Mouse (Mus musculus) right cerebral cortex, postnatal 4 days (tissue): ENCODE data around the gene Lgals4.

Experiments used
- DNase-seq: peaks from one replicate; pipeline ENCODE4 v3.0.0-alpha.2; 2022

Gene Lgals4

GRCm38 (mm10) chr7:28823932-28824331 lies 9.7 kb upstream of the Lgals4 start:
- no peak for DNase-seq

GRCm38 (mm10) chr7:28824941-28825685 lies 8.5 kb upstream of the Lgals4 start, which contains the start of gene Ech1:
Ech1 (plus strand) TSS chr7:28825217.
- peak; percentile 84 for DNase-seq

- no peak for DNase-seq
Observed at GRCm38 (mm10) chr7:28825686-28826401, 7.8 kb upstream of the Lgals4 start.

GRCm38 (mm10) chr7:28826402-28826772 lies 7.3 kb upstream of the Lgals4 start:
- no peak for DNase-seq

- DNase-seq, result peak; percentile 38
Observed at GRCm38 (mm10) chr7:28827338-28827737, 6.3 kb upstream of the Lgals4 start.

GRCm38 (mm10) chr7:28829821-28830220 lies 3.8 kb upstream of the Lgals4 start:
- DNase-seq, result no peak

- no peak for DNase-seq
Observed at GRCm38 (mm10) chr7:28830981-28831380, 2.7 kb upstream of the Lgals4 start.

- no peak for DNase-seq
Observed at GRCm38 (mm10) chr7:28831411-28832125, 2.1 kb upstream of the Lgals4 start.

- DNase-seq, result no peak
Observed at GRCm38 (mm10) chr7:28832137-28832536, 1.5 kb upstream of the Lgals4 start.

GRCm38 (mm10) chr7:28836936-28837335 lies 3.3 kb downstream of the Lgals4 start:
- DNase-seq, result no peak

GRCm38 (mm10) chr7:28838331-28838730 lies 4.7 kb downstream of the Lgals4 start:
- DNase-seq, result no peak

- DNase-seq, result no peak
Observed at GRCm38 (mm10) chr7:28847273-28847672, 13.6 kb downstream of the Lgals4 start.

GRCm38 (mm10) chr7:28849700-28850236 lies 16.1 kb downstream of the Lgals4 start:
- no peak for DNase-seq

GRCm38 (mm10) chr7:28850642-28851041 lies 17.0 kb downstream of the Lgals4 start:
- no peak for DNase-seq

GRCm38 (mm10) chr7:28859953-28860352 lies 26.3 kb downstream of the Lgals4 start:
- no peak for DNase-seq

GRCm38 (mm10) chr7:28860898-28861297 lies 27.2 kb downstream of the Lgals4 start:
- DNase-seq, result no peak

GRCm38 (mm10) chr7:28862817-28863499 lies 29.3 kb downstream of the Lgals4 start:
- no peak for DNase-seq

- DNase-seq, result no peak
Observed at GRCm38 (mm10) chr7:28863540-28863939, 29.9 kb downstream of the Lgals4 start, which contains the start of gene Lgals7. Lgals7 (plus strand) TSS chr7:28863853.

- DNase-seq, result no peak
Observed at GRCm38 (mm10) chr7:28864288-28864750, 30.7 kb downstream of the Lgals4 start.

- DNase-seq, result peak; percentile 66
Observed at GRCm38 (mm10) chr7:28865481-28866300, 32.0 kb downstream of the Lgals4 start.

- DNase-seq, result no peak
Observed at GRCm38 (mm10) chr7:28866769-28867507, 33.3 kb downstream of the Lgals4 start.
